Mouse (Mus musculus) right cerebral cortex, postnatal 10 days (tissue): ENCODE measurements around the gene Foxp3.

Experiments
- DNase-seq, 2 experiments: peaks; one replicate each; pipeline ENCODE4 v3.0.0; 2021; ENCODE audit warnings: low spot score in 2 of 2

Foxp3 gene

DNA sequence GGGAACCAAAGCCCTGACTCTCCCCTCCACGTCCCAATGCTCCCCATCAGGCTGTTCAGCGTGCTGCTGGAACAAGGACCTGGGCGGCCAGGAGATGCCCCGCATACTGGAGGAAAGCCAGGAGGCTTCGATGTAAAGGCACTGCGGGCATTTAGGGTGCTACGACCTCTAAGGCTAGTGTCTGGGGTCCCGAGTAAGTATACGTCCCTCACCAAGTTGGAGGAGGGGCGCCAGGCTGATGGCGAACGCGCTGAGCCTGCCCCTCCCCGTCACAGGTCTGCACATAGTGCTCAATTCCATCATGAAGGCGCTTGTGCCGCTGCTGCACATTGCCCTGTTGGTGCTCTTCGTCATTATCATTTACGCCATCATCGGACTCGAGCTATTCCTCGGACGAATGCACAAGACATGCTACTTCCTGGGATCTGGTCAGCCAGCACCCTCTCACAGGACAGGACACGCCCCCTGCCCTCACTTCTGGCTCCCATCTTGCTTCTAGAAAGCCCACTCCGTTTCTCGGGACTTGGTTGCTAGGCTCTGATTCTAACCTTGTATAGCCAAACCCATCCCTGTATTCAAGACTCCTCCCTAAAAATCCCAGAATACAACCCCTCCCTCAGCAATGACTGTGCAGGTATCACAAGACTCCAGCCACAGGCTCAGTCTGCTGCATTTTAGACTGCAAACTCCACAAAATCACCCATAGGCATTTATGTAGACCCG is 37.3 kb downstream of the Foxp3 start:
- peak; percentile 36 to 47 for DNase-seq

- no peak for DNase-seq
These were observed 44.6 kb downstream of the Foxp3 start for GRCm38 (mm10) chrX:7617889-7618551.

DNA sequence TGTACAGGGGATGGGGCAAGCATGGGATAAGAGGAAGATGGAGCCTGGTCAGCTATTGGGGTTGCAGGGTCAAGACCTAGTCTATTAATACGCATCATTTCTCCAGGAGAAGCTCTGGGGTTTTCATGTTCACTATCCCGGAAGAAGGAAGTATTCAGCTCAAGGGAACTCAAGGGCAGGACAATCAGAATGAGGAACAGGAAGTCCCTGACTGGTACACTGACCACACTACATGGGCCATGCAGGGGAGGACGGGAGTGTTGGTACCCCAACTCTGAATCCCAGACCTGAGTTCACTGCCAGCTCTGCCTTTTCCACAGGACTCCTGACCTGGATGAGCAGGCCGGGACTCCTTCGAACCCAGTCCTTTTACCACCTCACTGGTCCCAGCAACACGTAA is 59.1 kb downstream of the Foxp3 start:
- DNase-seq = no peak

DNA sequence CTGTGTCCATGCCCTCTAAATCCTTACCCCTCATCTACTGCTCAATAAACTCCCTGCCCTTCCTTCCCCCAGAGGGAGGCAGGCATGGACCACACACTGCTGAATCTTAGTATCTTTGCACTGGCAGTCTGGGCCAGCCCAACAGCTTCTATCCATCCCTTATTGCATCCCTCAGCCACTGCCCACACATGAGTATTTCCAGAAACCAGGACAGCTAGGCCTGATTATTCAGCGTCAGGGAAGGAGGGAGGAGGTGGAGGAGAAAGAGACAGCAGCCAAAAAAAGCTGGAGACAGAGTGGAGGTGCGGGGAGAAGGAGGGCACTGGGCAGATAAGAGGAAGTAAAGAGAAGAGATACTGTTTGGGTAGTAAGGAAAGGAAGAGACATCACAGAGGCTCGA is 61.7 kb downstream of the Foxp3 start:
- DNase-seq = peak; percentile 45 to 72

- DNase-seq = peak; percentile 91
These were observed 65.1 kb downstream of the Foxp3 start, which contains the start of gene Syp for GRCm38 (mm10) chrX:7638401-7639091. Gene Syp, plus strand, starts transcription at chrX:7638471.

DNA sequence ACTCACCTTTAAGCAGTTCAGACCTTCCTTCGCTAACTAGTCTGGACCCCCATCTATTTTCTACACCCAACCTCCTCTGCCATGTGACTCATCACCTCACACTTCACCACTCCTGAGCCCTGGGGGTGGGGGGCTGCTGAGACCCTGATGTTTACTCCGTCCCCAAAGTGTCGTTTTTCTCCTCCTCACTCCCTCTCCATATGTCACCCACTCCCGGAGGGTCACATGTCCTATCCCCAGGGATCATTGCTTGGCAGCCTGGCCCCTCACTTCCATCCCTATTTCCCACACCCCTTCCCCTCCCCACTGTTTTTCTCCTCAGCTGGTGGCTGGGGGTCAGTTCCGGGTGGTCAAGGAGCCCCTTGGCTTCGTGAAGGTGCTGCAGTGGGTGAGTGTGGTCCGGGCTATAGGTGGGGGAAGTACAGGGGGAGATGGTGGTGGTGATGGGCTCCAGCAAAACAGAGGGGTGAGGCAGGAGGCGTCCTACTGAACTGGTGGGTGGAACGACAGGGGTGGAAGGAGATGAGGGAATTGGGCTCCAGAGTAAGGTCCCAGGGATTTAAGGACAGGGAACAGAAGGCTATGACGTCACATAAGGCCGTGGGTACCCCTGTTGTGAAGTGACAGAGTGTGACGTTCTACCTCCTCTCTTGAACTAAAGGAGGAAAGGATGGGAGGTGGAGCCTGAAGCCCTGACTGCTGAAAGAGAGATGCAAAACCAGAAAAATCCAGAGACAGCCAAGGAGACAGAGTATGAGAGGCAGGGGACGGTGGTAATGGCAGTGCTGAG is 66.3 kb downstream of the Foxp3 start:
- DNase-seq = peak in 1 of 2 experiments; percentile 49

- no peak for DNase-seq
These were observed 67.3 kb downstream of the Foxp3 start for GRCm38 (mm10) chrX:7640785-7641184.
